Mouse (Mus musculus) common myeloid progenitor, adult 5-6 weeks (primary cell): Measurements from ENCODE around the gene Dtnb. TPM values are rescaled to one million over a fixed set of nuclear protein-coding genes. Genes with fewer than 3 reads are reported as not detected.

Experiments used
- ATAC-seq: replicated peaks from 2 replicates; pipeline ENCODE4 v1.8.0; 2016; ENCODE audit warnings: low read depth, mild to moderate bottlenecking, moderate TSS enrichment, inconsistent platforms; ENCODE audit not compliant: poor library complexity, severe bottlenecking
- total RNA-seq: library from RNA; stranded (forward); fragments of 200-1000, 187-1606 nt; gene quantifications from 2 replicates; pipeline ENCODE4 v1.2.3, GENCODE M21; 2017

The Dtnb gene
- total RNA-seq, 1 experiment from 2014 or later = 39.0 TPM

GRCm38 (mm10) chr12:3789626-3790185 lies 217.5 kb downstream of the Dtnb start:
- ATAC-seq = no peak

- 0 out of 2 replicates have a peak, but pooled peaks have one; percentile 20 for ATAC-seq
Observed at GRCm38 (mm10) chr12:3791257-3791656, 219.1 kb downstream of the Dtnb start.

- peak; percentile 97 for ATAC-seq
Observed at GRCm38 (mm10) chr12:3791732-3792131, 219.6 kb downstream of the Dtnb start.

GRCm38 (mm10) chr12:3792248-3792647 lies 220.1 kb downstream of the Dtnb start:
- no peak for ATAC-seq

- peak; percentile 31 for ATAC-seq
Observed at GRCm38 (mm10) chr12:3795569-3795968, 223.4 kb downstream of the Dtnb start.

GRCm38 (mm10) chr12:3799551-3799950 lies 227.4 kb downstream of the Dtnb start:
- ATAC-seq = peak; percentile 35; the same call in 1 of the 2 replicates

GRCm38 (mm10) chr12:3805852-3806251 lies 233.7 kb downstream of the Dtnb start, which contains the start of gene Dnmt3a:
Gene Dnmt3a, plus strand, starts transcription at chr12:3806007.
- no peak for ATAC-seq

- ATAC-seq = peak; percentile 88
Observed at GRCm38 (mm10) chr12:3806271-3806684, 234.1 kb downstream of the Dtnb start.

GRCm38 (mm10) chr12:3806703-3807547 lies 234.7 kb downstream of the Dtnb start:
- no peak; the same call in 1 of the 2 replicates for ATAC-seq

GRCm38 (mm10) chr12:3807548-3808395 lies 235.6 kb downstream of the Dtnb start:
- ATAC-seq = no peak; the same call in 1 of the 2 replicates

- 0 out of 2 replicates have a peak, but pooled peaks have one; percentile 8 for ATAC-seq
Observed at GRCm38 (mm10) chr12:3808396-3808981, 236.3 kb downstream of the Dtnb start.

GRCm38 (mm10) chr12:3809520-3810180 lies 237.5 kb downstream of the Dtnb start:
- no peak for ATAC-seq

GRCm38 (mm10) chr12:3810455-3810854 lies 238.3 kb downstream of the Dtnb start:
- no peak for ATAC-seq

- no peak for ATAC-seq
Observed at GRCm38 (mm10) chr12:3811596-3811995, 239.4 kb downstream of the Dtnb start.

- ATAC-seq = no peak
Observed at GRCm38 (mm10) chr12:3812251-3812650, 240.1 kb downstream of the Dtnb start.

- no peak for ATAC-seq
Observed at GRCm38 (mm10) chr12:3813138-3813537, 241.0 kb downstream of the Dtnb start.

- ATAC-seq = no peak
Observed at GRCm38 (mm10) chr12:3815386-3815785, 243.2 kb downstream of the Dtnb start.

- ATAC-seq = no peak
Observed at GRCm38 (mm10) chr12:3817033-3817432, 244.9 kb downstream of the Dtnb start.

- no peak for ATAC-seq
Observed at GRCm38 (mm10) chr12:3817566-3817965, 245.4 kb downstream of the Dtnb start.
